Mouse (Mus musculus): ENCODE data around the gene Mthfd2.

The Mthfd2 gene

GRCm38 (mm10) chr6:83277151-83277550 is 48.6 kb downstream of the Mthfd2 start:
- in situ Hi-C loops (cut with MboI; ENCODE audit: low sequenced_read_pairs) = loop anchor here (25.0 kb wide), 1 partner anchor 290 kb away; no protein-coding TSS in a partner anchor

GRCm38 (mm10) chr6:83273733-83274132 is 52.0 kb downstream of the Mthfd2 start:
- in situ Hi-C loops (cut with MboI; ENCODE audit: low sequenced_read_pairs) = no loop called here

- in situ Hi-C loops (cut with MboI; ENCODE audit: low sequenced_read_pairs) = no loop called here
Measured at GRCm38 (mm10) chr6:83268144-83269010, 57.3 kb downstream of the Mthfd2 start.

- in situ Hi-C loops (cut with MboI; ENCODE audit: low sequenced_read_pairs) = no loop called here
Measured at GRCm38 (mm10) chr6:83267616-83268015, 58.1 kb downstream of the Mthfd2 start.

GRCm38 (mm10) chr6:83265653-83266052 is 60.1 kb downstream of the Mthfd2 start:
- in situ Hi-C loops (cut with MboI; ENCODE audit: low sequenced_read_pairs) = no loop called here

- in situ Hi-C loops (cut with MboI; ENCODE audit: low sequenced_read_pairs) = no loop called here
Measured at GRCm38 (mm10) chr6:83265253-83265652, 60.5 kb downstream of the Mthfd2 start.

- in situ Hi-C loops (cut with MboI; ENCODE audit: low sequenced_read_pairs) = no loop called here
Measured at GRCm38 (mm10) chr6:83264516-83264915, 61.2 kb downstream of the Mthfd2 start.
